Mouse (Mus musculus): ENCODE measurements around the gene Lcn11. TPM values are rescaled to one million over a fixed set of nuclear protein-coding genes. Genes with fewer than 3 reads are reported as not detected.
"Not testable (repeated sequence)": the region's sequence is repeated elsewhere in the genome, so short reads cannot be mapped to it uniquely, and the experiment has no call there.

Gene Lcn11
- total RNA-seq (2015; ENCODE audit: low replicate concordance) (not detected in 2 replicates), total RNA-seq (2017; ENCODE audit: low replicate concordance) (not detected in 2 replicates)

- ATAC-seq (replicated peaks; ENCODE audit: low FRiP score, poor library complexity, severe bottlenecking), result no peak
Observed at GRCm38 (mm10) chr2:25776717-25777116, at the start of gene Lcn11. TSS of gene Lcn11 (plus strand) at chr2:25777017.

- ATAC-seq (replicated peaks; ENCODE audit: low FRiP score, poor library complexity, severe bottlenecking), result no peak
Observed at GRCm38 (mm10) chr2:25733199-25733930, 43.5 kb upstream of the Lcn11 start.

- ATAC-seq (replicated peaks; ENCODE audit: low FRiP score, poor library complexity, severe bottlenecking), result not testable (repeated sequence)
Observed at GRCm38 (mm10) chr2:25736709-25737108, 40.1 kb upstream of the Lcn11 start, which contains the start of gene Obp2b. TSS of gene Obp2b (plus strand) at chr2:25737009.

- ATAC-seq (replicated peaks; ENCODE audit: low FRiP score, poor library complexity, severe bottlenecking), result no peak
Observed at GRCm38 (mm10) chr2:25741671-25742070, 35.1 kb upstream of the Lcn11 start.

- ATAC-seq (replicated peaks; ENCODE audit: low FRiP score, poor library complexity, severe bottlenecking), result no peak
Observed at GRCm38 (mm10) chr2:25754201-25754600, 22.6 kb upstream of the Lcn11 start.

GRCm38 (mm10) chr2:25758064-25758625 is 18.7 kb upstream of the Lcn11 start:
- ATAC-seq (replicated peaks; ENCODE audit: low FRiP score, poor library complexity, severe bottlenecking), result no peak

GRCm38 (mm10) chr2:25765269-25765668 is 11.5 kb upstream of the Lcn11 start, which contains the start of gene Lcn3:
TSS of gene Lcn3 (plus strand) at chr2:25765569.
- no peak for ATAC-seq (replicated peaks; ENCODE audit: low FRiP score, poor library complexity, severe bottlenecking)

GRCm38 (mm10) chr2:25767764-25768163 is 9.1 kb upstream of the Lcn11 start:
- no peak for ATAC-seq (replicated peaks; ENCODE audit: low FRiP score, poor library complexity, severe bottlenecking)

GRCm38 (mm10) chr2:25773507-25773906 is 3.3 kb upstream of the Lcn11 start:
- ATAC-seq (replicated peaks; ENCODE audit: low FRiP score, poor library complexity, severe bottlenecking), result no peak

- ATAC-seq (replicated peaks; ENCODE audit: low FRiP score, poor library complexity, severe bottlenecking), result no peak
Observed at GRCm38 (mm10) chr2:25774640-25775039, 2.2 kb upstream of the Lcn11 start.

- no peak for ATAC-seq (replicated peaks; ENCODE audit: low FRiP score, poor library complexity, severe bottlenecking)
Observed at GRCm38 (mm10) chr2:25775991-25776390, 826 bp upstream of the Lcn11 start.

GRCm38 (mm10) chr2:25779076-25779475 is 2.3 kb downstream of the Lcn11 start:
- ATAC-seq (replicated peaks; ENCODE audit: low FRiP score, poor library complexity, severe bottlenecking), result no peak

- no peak for ATAC-seq (replicated peaks; ENCODE audit: low FRiP score, poor library complexity, severe bottlenecking)
Observed at GRCm38 (mm10) chr2:25780921-25781320, 4.1 kb downstream of the Lcn11 start.

GRCm38 (mm10) chr2:25781957-25782356 is 5.1 kb downstream of the Lcn11 start, which contains the start of gene Gm13539:
TSS of gene Gm13539 (plus strand) at chr2:25782257.
- ATAC-seq (replicated peaks; ENCODE audit: low FRiP score, poor library complexity, severe bottlenecking), result no peak

- ATAC-seq (replicated peaks; ENCODE audit: low FRiP score, poor library complexity, severe bottlenecking), result no peak
Observed at GRCm38 (mm10) chr2:25785573-25786322, 8.9 kb downstream of the Lcn11 start.

- no peak for ATAC-seq (replicated peaks; ENCODE audit: low FRiP score, poor library complexity, severe bottlenecking)
Observed at GRCm38 (mm10) chr2:25789092-25789491, 12.3 kb downstream of the Lcn11 start.

GRCm38 (mm10) chr2:25797635-25798034 is 20.8 kb downstream of the Lcn11 start:
- no peak for ATAC-seq (replicated peaks; ENCODE audit: low FRiP score, poor library complexity, severe bottlenecking)

- no peak for ATAC-seq (replicated peaks; ENCODE audit: low FRiP score, poor library complexity, severe bottlenecking)
Observed at GRCm38 (mm10) chr2:25798065-25798464, 21.2 kb downstream of the Lcn11 start.

GRCm38 (mm10) chr2:25811711-25812110 is 34.9 kb downstream of the Lcn11 start:
- no peak for ATAC-seq (replicated peaks; ENCODE audit: low FRiP score, poor library complexity, severe bottlenecking)

- no peak for ATAC-seq (replicated peaks; ENCODE audit: low FRiP score, poor library complexity, severe bottlenecking)
Observed at GRCm38 (mm10) chr2:25813364-25813763, 36.5 kb downstream of the Lcn11 start.
